Mouse (Mus musculus): ENCODE measurements around the gene Kcmf1. TPM values are rescaled to one million over a fixed set of nuclear protein-coding genes. Genes with fewer than 3 reads are reported as not detected.
A peak's percentile ranks its signal among the peaks of the same experiment; 100 is the strongest.

The Kcmf1 gene
- total and polyA plus RNA-seq, 2 experiments from 2014 or later = 52.1 to 93.7 TPM

DNA sequence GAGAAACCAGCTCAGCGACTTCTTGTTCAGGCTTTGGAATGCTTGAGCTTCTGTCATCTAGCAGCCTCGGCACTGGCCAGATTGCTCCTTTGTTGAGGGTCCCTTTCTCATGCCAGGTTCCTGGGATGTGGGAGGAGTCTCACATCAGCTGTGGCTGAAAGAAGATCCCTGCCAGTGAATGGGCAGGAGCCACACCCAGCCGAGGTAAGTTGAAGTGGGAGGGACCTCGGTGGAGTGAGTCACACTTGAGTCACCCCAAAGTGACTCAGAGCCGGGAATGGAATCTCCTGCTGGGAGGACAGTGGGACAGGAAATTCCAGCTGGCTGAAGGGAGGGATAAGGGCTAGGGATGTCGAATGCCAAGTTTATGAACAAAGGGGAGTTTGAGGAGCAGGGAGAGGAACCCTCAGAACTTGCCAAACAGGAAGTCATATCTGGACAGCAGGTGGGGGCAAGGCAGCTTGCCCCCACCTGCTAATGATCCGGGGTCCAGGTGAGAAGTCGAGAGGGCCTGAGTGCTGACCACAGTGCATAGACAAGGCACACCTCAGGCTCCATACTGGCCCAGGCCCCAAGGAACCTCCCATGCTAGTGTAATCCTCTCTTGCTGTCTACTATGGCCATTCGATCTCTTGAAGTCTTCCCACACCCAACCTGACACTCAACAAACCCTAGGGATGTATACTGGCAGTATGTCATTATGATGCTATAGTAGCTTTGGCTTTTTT is 27.1 kb upstream of the Kcmf1 start:
- WGBS = 11% methylated on average over 9 of the region's 9 CpGs

DNA sequence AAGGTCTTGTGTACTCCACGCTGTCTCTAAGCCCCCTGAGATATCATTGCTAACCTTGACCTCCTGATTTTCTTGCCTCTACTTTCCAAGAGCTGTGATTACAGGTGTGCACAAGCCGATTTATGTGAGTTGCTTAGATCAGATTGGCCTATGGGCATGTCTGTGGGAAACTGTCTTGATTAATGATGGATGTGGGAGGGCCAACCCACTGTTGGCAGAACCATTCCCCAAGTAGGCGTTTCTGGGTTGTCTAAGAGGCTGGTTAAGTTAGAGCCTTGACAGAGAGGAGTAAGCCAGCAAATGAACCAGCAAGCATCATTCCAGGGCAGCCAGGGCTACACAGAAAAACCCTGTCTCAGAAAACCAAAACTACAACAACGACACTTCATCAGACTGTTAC is 26.3 kb upstream of the Kcmf1 start:
- no peak overlapping the region for H3K4me2 ChIP-seq (ENCODE audit: low read depth, low read length)
- DNase-seq (ENCODE audit: low spot score) (no peak), ATAC-seq (ENCODE audit: insufficient read depth, low read depth) (no peak)
- WGBS = 81% methylated on average over 4 of the region's 4 CpGs
- H3K27me3 ChIP-seq (ENCODE audit: control insufficient read depth, insufficient read depth, low read length) = no peaks in the 10 kb centered on the region
- H3K4me3 ChIP-seq (ENCODE audit: low read depth, low read length) = no peak overlapping the region
- no peaks in the 10 kb centered on the region for H3K36me3 ChIP-seq (replicated peaks; ENCODE audit: control insufficient read depth, insufficient read depth, low read length)
- peaks cover 15% of the 10 kb centered on the region for H3K4me1 ChIP-seq (ENCODE audit: control insufficient read depth, insufficient read depth)
- TF ChIP-seq CTCF (IDR thresholded peaks at IDR 0.05; ENCODE audit: low read depth) = no peak
- no peak for TF ChIP-seq EP300 (IDR thresholded peaks at IDR 0.05; ENCODE audit: low read depth)
- peak overlapping the region; percentile 73; the same call in 1 of the 2 replicates for H3K27ac ChIP-seq (ENCODE audit: low read depth)
- no peak overlapping the region for H3K9ac ChIP-seq (replicated peaks; ENCODE audit: low read depth, low read length)
- H3K9me3 ChIP-seq (replicated peaks; ENCODE audit: control insufficient read depth, low read length) = no peaks in the 10 kb centered on the region

More for the DNA sequence above, 27.1 kb upstream of the Kcmf1 start:
- no peak overlapping the region for H3K4me2 ChIP-seq (ENCODE audit: low read depth, low read length)
- no peak overlapping the region for H3K4me3 ChIP-seq (ENCODE audit: low read depth, low read length)
- H3K4me1 ChIP-seq (ENCODE audit: control insufficient read depth, insufficient read depth) = peaks cover 15% of the 10 kb centered on the region
- H3K9ac ChIP-seq (replicated peaks; ENCODE audit: low read depth, low read length) = no peak overlapping the region
- H3K9me3 ChIP-seq (replicated peaks; ENCODE audit: control insufficient read depth, low read length) = no peaks in the 10 kb centered on the region
- DNase-seq (ENCODE audit: low spot score) (peak; percentile 93), ATAC-seq (ENCODE audit: insufficient read depth, low read depth) (peak; percentile 94)
- no peaks in the 10 kb centered on the region for H3K36me3 ChIP-seq (replicated peaks; ENCODE audit: control insufficient read depth, insufficient read depth, low read length)
- H3K27me3 ChIP-seq (ENCODE audit: control insufficient read depth, insufficient read depth, low read length) = no peaks in the 10 kb centered on the region
- peak; percentile 71; the same call in 1 of the 2 replicates for TF ChIP-seq EP300 (IDR thresholded peaks at IDR 0.05; ENCODE audit: low read depth)
- no peak for TF ChIP-seq CTCF (IDR thresholded peaks at IDR 0.05; ENCODE audit: low read depth)
- H3K27ac ChIP-seq (ENCODE audit: low read depth) = peak overlapping the region; percentile 73

DNA sequence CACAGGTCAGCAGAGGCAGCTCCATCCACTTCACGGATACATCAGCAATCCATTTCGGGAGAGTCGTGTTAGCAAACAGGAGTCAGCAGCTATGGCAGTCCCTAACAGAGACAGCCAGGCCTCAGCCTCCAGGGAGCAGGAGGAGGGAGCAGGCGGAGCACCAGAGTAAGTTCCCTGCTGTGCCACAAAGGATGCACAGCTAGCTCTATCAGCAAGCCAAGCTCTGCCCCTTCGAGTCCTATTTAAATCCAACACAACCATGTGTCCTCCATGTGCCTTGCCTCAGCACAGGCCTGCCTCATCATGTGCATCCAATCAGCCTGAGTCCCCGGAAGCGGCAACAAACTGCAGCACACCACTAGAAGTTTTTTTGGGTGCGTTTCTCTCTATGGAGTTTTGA is 23.6 kb upstream of the Kcmf1 start:
- Histone ChIP-seq H3K9ac (replicated peaks; ENCODE audit: low read depth, low read length) (no peak overlapping the region), H3K4me3 (ENCODE audit: low read depth, low read length) (no peak overlapping the region), H3K27me3 (ENCODE audit: control insufficient read depth, insufficient read depth, low read length) (no peaks in the 10 kb centered on the region), H3K4me1 (ENCODE audit: control insufficient read depth, insufficient read depth) (peaks cover 15% of the 10 kb centered on the region), H3K9me3 (replicated peaks; ENCODE audit: control insufficient read depth, low read length) (no peaks in the 10 kb centered on the region), H3K36me3 (replicated peaks; ENCODE audit: control insufficient read depth, insufficient read depth, low read length) (no peaks in the 10 kb centered on the region), H3K27ac (ENCODE audit: low read depth) (no peak overlapping the region), H3K4me2 (ENCODE audit: low read depth, low read length) (no peak overlapping the region)
- DNase-seq (ENCODE audit: low spot score) (no peak), ATAC-seq (ENCODE audit: insufficient read depth, low read depth) (no peak)
- no peak for TF ChIP-seq EP300 (IDR thresholded peaks at IDR 0.05; ENCODE audit: low read depth)
- no peak for TF ChIP-seq CTCF (IDR thresholded peaks at IDR 0.05; ENCODE audit: low read depth)
- 80% methylated on average over 8 of the region's 8 CpGs for WGBS

DNA sequence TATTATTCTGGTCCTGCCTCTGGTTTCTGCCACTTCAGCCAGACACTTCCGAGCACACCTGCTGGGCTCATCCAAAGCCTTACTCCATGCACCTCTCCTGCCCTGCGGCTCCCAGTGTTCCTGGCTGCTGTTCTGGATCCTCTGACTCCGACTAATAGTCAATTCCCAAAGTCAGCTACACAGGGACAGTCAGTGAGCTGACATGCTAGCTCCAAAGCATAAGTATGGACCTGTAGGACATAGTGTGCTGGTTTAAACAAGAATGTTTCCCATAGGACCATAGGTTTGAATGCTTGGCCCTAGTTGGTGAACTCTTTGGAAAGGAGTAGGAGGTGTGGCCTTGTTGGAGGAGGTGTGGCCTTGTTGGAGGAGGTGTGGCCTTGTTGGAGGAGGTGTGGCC is 21.3 kb upstream of the Kcmf1 start:
- DNase-seq (ENCODE audit: low spot score) = no peak
- H3K4me3 ChIP-seq (ENCODE audit: low read depth, low read length) = no peak overlapping the region

DNA sequence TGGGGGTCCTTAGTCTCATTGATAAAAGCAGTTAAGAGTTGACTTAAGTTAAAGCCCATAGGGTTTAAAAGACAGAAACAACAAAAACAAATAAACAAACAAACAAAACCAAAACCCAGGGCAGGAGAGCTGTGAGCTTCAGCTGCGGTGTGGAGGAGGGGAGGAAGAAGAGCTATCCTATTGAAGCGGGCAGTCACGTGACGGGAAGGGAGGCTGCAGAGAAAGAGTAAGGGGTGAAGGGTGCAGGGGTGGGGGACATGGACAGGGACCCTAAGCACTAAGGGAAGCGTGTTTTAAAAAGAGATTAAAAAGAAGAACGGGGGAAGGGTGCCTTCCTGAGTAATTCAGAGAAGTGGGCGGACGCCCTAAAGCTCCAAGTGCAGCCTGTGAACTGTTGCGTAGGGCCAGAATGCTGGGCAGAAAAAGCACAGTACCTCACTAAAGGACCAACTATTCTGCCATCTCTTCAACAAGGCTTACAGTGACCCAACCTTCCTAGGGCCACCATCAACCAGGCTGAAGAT is 18.8 kb upstream of the Kcmf1 start:
- Histone ChIP-seq H3K4me2 (ENCODE audit: low read depth, low read length) (no peak overlapping the region), H3K9ac (replicated peaks; ENCODE audit: low read depth, low read length) (no peak overlapping the region), H3K27me3 (ENCODE audit: control insufficient read depth, insufficient read depth, low read length) (no peaks in the 10 kb centered on the region), H3K27ac (ENCODE audit: low read depth) (no peak overlapping the region), H3K4me1 (ENCODE audit: control insufficient read depth, insufficient read depth) (no peaks in the 10 kb centered on the region), H3K9me3 (replicated peaks; ENCODE audit: control insufficient read depth, low read length) (no peaks in the 10 kb centered on the region), H3K36me3 (replicated peaks; ENCODE audit: control insufficient read depth, insufficient read depth, low read length) (no peaks in the 10 kb centered on the region), H3K4me3 (ENCODE audit: low read depth, low read length) (no peak overlapping the region)
- 65% methylated on average over 9 of the region's 9 CpGs for WGBS
- TF ChIP-seq CTCF (IDR thresholded peaks at IDR 0.05; ENCODE audit: low read depth) = no peak
- no peak for TF ChIP-seq EP300 (IDR thresholded peaks at IDR 0.05; ENCODE audit: low read depth)
- no peak for ATAC-seq (ENCODE audit: insufficient read depth, low read depth)
- no peak for DNase-seq (ENCODE audit: low spot score)

More for the DNA sequence above, 21.3 kb upstream of the Kcmf1 start:
- no peak for TF ChIP-seq EP300 (IDR thresholded peaks at IDR 0.05; ENCODE audit: low read depth)
- TF ChIP-seq CTCF (IDR thresholded peaks at IDR 0.05; ENCODE audit: low read depth) = no peak
- no peak for ATAC-seq (ENCODE audit: insufficient read depth, low read depth)
- 92% methylated on average over 3 of the region's 3 CpGs for WGBS
- Histone ChIP-seq H3K27ac (ENCODE audit: low read depth) (no peak overlapping the region), H3K36me3 (replicated peaks; ENCODE audit: control insufficient read depth, insufficient read depth, low read length) (no peaks in the 10 kb centered on the region), H3K9me3 (replicated peaks; ENCODE audit: control insufficient read depth, low read length) (no peaks in the 10 kb centered on the region), H3K27me3 (ENCODE audit: control insufficient read depth, insufficient read depth, low read length) (no peaks in the 10 kb centered on the region), H3K4me1 (ENCODE audit: control insufficient read depth, insufficient read depth) (no peaks in the 10 kb centered on the region), H3K4me2 (ENCODE audit: low read depth, low read length) (no peak overlapping the region), H3K9ac (replicated peaks; ENCODE audit: low read depth, low read length) (no peak overlapping the region)
